Mouse (Mus musculus): ENCODE measurements at regions not wholly inside any gene's neighbourhood (a gene's known extent, or its start where the extent isn't known, plus 50 kb on each side); places are given as distances from the start of the nearest gene placed in this dataset.
A peak's percentile ranks its signal among the peaks of the same experiment; 100 is the strongest.

- DNase-seq, result peak; percentile 9
Measured at GRCm38 (mm10) chr16:7638955-7639755, 785.8 kb downstream of the Tmem114 start.

GRCm38 (mm10) chr16:7637993-7638392 lies 786.9 kb downstream of the Tmem114 start:
- no peak for DNase-seq

GRCm38 (mm10) chr16:7637121-7637700 lies 787.7 kb downstream of the Tmem114 start:
- no peak for DNase-seq

- DNase-seq, result no peak
Measured at GRCm38 (mm10) chr16:7636326-7636725, 788.6 kb downstream of the Tmem114 start.

- DNase-seq, result no peak
Measured at GRCm38 (mm10) chr16:7632474-7632873, 792.5 kb downstream of the Tmem114 start.

GRCm38 (mm10) chr16:7628351-7628750 lies 796.6 kb downstream of the Tmem114 start:
- DNase-seq, result no peak

GRCm38 (mm10) chr16:7606602-7607001 lies 818.3 kb downstream of the Tmem114 start:
- no peak for DNase-seq

- no peak for DNase-seq
Measured at GRCm38 (mm10) chr16:7602428-7602827, 822.5 kb downstream of the Tmem114 start.

GRCm38 (mm10) chr16:7574879-7575278 lies 850.1 kb downstream of the Tmem114 start:
- DNase-seq, result no peak

- no peak for DNase-seq
Measured at GRCm38 (mm10) chr16:7560841-7561240, 864.1 kb downstream of the Tmem114 start.

GRCm38 (mm10) chr16:7559177-7559576 lies 865.8 kb downstream of the Tmem114 start:
- DNase-seq, result no peak

- DNase-seq, result no peak
Measured at GRCm38 (mm10) chr16:7558637-7559036, 866.3 kb downstream of the Tmem114 start.

- DNase-seq, result no peak
Measured at GRCm38 (mm10) chr16:7555911-7556310, 869.0 kb downstream of the Tmem114 start.

GRCm38 (mm10) chr16:7549568-7549967 lies 875.4 kb downstream of the Tmem114 start:
- DNase-seq, result no peak

- no peak for DNase-seq
Measured at GRCm38 (mm10) chr16:7544067-7544466, 880.9 kb downstream of the Tmem114 start.

- DNase-seq, result no peak
Measured at GRCm38 (mm10) chr16:7529811-7530210, 895.1 kb downstream of the Tmem114 start.

- DNase-seq, result no peak
Measured at GRCm38 (mm10) chr16:7528963-7529362, 896.0 kb downstream of the Tmem114 start.

- no peak for DNase-seq
Measured at GRCm38 (mm10) chr16:7527923-7528776, 896.8 kb downstream of the Tmem114 start.

GRCm38 (mm10) chr16:7518711-7519110 lies 906.2 kb downstream of the Tmem114 start:
- DNase-seq, result no peak

Measured in right cerebral cortex, postnatal 25 days (tissue).